Mouse (Mus musculus) heart, embryonic 12.5 days (tissue): ENCODE data around the gene AI597479. TPM values are rescaled to one million over a fixed set of nuclear protein-coding genes. Genes with fewer than 3 reads are reported as not detected.
A peak's percentile ranks its signal among the peaks of the same experiment; 100 is the strongest.

Experiments used
- ATAC-seq: fragments of 200-750 bp; cut with Nextera tagmentation; 2 replicates; pipeline ENCODE4 v1.8.0; 2017; ENCODE audit warnings: moderate TSS enrichment, moderate library complexity; ENCODE audit not compliant: insufficient number of reproducible peaks, low FRiP score
- H3K27ac ChIP-seq: fragments of 300-500 bp; sonication (generic); 2 replicates; pipeline ENCODE4 v1.5.1; 2016; ENCODE audit warnings: mild to moderate bottlenecking, moderate library complexity; ENCODE audit not compliant: poor library complexity, severe bottlenecking
- H3K27me3 ChIP-seq: fragments of 300-500 bp; sonication (generic); replicated peaks from 2 replicates; pipeline ENCODE4 v1.6.1; 2016; ENCODE audit warnings: mild to moderate bottlenecking, moderate library complexity
- H3K36me3 ChIP-seq: fragments of 300-500 bp; sonication (generic); 2 replicates; pipeline ENCODE4 v1.6.1; 2016; ENCODE audit warnings: mild to moderate bottlenecking, moderate library complexity
- H3K4me1 ChIP-seq: fragments of 300-500 bp; sonication (generic); replicated peaks from 2 replicates; pipeline ENCODE4 v1.6.1; 2016; ENCODE audit warnings: mild to moderate bottlenecking
- H3K4me2 ChIP-seq: fragments of 300-500 bp; sonication (generic); 2 replicates; pipeline ENCODE4 v1.6.1; 2016; ENCODE audit warnings: mild to moderate bottlenecking, moderate library complexity
- H3K4me3 ChIP-seq: fragments of 300-500 bp; sonication (generic); 2 replicates; pipeline ENCODE4 v1.5.1; 2016; ENCODE audit warnings: mild to moderate bottlenecking
- H3K9ac ChIP-seq: fragments of 300-500 bp; sonication (generic); 2 replicates; pipeline ENCODE4 v1.6.1; 2016; ENCODE audit warnings: mild to moderate bottlenecking, moderate library complexity
- H3K9me3 ChIP-seq: fragments of 300-500 bp; sonication (generic); replicated peaks from 2 replicates; pipeline ENCODE4 v1.6.1; 2016; ENCODE audit warnings: mild to moderate bottlenecking, moderate library complexity
- whole genome bisulfite sequencing: fragments of 180-500 bp; shearing (Covaris S2); methylation state at CpG from one replicate; pipeline ENCODE4 v1.1.7; 2016; 5-methylcytosine and 5-hydroxymethylcytosine counted together
- polyA plus RNA-seq: library from polyadenylated mRNA; unstranded; fragments of >200 nt; fragmentation: Nextera tagmentation; extraction: Ambion mirVana; gene quantifications from 2 replicates; pipeline ENCODE4 v1.2.1, GENCODE M21; 2016

AI597479 gene
- polyA plus RNA-seq, 1 experiment from 2014 or later: 25.7 TPM

DNA sequence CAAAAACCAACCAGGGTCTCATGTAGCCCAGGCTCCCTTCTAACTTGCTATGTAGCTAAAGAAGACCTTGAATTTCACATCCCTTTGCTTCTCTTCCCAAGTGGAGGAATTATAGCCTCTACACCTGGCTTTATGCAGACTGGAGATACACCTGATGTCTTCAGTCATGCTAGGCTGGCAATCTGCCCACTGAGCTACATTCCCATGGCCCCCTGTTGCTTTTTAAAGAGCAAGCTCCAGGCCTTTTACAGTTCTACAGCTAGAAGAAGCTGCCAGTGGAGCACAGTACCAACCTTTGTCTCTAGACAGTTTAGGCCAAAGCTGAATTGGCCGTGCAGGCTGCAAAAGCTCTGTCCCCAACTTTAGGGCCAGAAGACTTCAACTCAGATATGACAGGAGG, 8.1 kb upstream of the AI597479 start:
- WGBS: 88% methylated on average over 1 of the region's 1 CpGs
- peaks cover 6% of the 10 kb centered on the region; the same call in 1 of the 2 replicates for H3K36me3 ChIP-seq
- no peak for ATAC-seq
- no peaks in the 10 kb centered on the region for H3K27me3 ChIP-seq
- H3K9me3 ChIP-seq: no peaks in the 10 kb centered on the region
- H3K4me3 ChIP-seq: no peak overlapping the region
- peaks cover 17% of the 10 kb centered on the region for H3K4me1 ChIP-seq
- no peak overlapping the region for H3K4me2 ChIP-seq
- no peak overlapping the region for H3K27ac ChIP-seq
- no peak overlapping the region for H3K9ac ChIP-seq

DNA sequence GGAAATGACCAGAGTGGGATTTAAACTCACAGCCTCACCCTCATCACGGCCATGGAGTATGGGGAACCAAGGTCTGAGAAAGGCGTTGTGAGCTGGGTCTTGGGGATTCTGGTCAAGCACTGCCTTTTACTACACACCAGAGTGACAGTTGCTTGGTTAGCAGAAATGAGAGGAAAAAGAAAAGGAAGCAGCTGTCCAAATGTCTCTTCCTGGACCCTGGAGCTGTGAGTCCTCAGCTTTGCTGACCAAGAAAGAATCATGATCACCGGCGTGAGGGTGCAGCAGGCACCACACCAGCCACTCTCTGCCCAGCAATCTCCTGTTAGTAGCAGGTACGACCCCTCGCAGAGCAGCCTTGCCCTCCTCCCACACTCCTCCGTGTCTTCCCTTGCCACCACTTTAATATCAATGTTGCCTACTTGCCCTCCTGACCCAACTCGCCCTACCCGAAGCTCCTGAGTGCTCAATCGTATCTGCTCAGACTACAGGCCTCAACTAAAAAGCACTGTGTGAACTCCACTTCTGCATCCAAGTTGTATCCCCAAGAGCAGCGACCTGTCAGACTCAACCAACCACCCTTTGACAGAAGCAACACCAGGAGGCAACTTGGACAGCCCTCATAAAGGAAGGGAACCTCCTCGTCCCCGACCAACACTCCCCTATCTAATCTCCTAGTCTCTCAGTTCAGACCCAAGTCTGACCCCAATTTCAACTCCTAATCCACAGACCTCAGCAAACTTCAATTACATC, 7.0 kb upstream of the AI597479 start:
- Histone ChIP-seq H3K4me2 (peak overlapping the region; percentile 98), H3K9me3 (no peaks in the 10 kb centered on the region), H3K4me1 (peaks cover 17% of the 10 kb centered on the region), H3K27ac (no peak overlapping the region), H3K9ac (peak overlapping the region; percentile 99), H3K4me3 (peak overlapping the region; percentile 98), H3K27me3 (no peaks in the 10 kb centered on the region), H3K36me3 (peaks cover 8% of the 10 kb centered on the region; the same call in 1 of the 2 replicates)
- peak; percentile 1; the same call in 1 of the 2 replicates for ATAC-seq
- WGBS: 36% methylated on average over 13 of the region's 13 CpGs

DNA sequence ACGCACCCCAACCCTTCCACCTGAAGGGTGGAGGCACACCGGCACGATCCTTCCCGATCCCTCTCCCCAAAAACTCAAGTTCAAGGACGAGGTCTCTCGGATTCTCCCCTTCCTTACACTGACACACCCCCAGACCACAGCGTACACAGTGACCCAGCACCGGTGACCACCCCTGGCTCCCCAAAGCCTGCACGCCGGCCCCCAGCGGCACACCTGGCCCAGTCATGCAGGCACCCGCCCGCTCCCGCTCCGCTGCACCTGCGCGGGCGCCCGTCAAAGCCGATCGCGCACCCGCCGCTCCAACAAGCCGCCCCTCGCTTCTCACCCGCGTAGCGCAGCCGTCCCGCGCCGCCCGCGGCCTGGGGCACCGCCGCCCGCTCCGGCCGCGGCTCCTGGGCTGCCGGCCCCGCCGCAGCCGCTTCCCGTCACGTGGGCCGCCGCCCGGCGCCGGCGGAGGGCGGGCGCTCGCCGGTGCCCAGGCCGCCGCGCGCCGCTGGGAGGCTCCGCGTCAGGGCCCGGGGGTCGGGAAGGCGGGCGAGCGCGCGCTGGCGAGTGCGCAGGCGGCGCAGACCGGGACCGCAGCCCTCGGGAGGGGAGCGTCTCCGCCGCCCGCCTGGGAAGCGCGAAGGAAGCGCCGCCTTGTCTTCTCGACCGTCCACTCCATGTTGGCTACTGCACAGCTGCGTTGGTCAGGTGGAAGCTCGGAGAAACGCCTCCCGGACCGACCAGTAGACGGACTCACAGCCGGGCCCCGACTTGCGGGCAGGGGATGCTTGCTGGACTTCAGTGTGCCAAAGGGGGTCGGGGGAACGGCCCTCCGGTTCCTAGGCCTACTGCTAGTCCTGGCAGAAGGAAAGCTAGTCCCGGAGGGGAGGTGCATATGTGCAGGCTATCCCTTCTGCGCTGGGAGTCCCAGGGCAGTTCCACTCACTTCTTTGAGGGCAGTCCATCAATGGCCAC, 6.2 kb upstream of the AI597479 start:
- WGBS: 2% methylated on average over 98 of the region's 102 CpGs
- H3K36me3 ChIP-seq: peaks cover 8% of the 10 kb centered on the region; the same call in 1 of the 2 replicates
- ATAC-seq: peak; percentile 84

DNA sequence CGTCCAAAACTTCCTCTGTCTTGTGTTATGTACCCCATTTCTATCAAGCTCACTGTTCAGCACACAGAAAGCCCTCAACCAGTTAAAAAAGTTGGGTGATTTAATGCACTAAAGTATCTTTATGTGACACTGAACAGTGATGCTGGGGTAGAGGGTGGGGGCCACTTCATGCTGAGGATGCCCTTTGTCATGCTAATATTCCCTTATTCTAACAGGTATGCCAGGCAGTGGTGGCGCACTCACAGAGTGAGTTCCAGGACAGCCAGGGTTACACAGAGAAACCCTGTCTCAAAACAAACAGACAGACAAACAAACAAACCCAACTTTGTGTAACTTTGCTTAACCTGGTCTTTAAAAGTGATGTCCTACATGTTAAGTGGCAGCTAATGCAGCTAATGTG, 4.3 kb upstream of the AI597479 start:
- Histone ChIP-seq H3K27ac (no peak overlapping the region), H3K9ac (no peak overlapping the region), H3K9me3 (no peaks in the 10 kb centered on the region), H3K36me3 (peaks cover 8% of the 10 kb centered on the region; the same call in 1 of the 2 replicates), H3K4me1 (peaks cover 17% of the 10 kb centered on the region), H3K4me2 (no peak overlapping the region), H3K27me3 (no peaks in the 10 kb centered on the region), H3K4me3 (no peak overlapping the region)
- ATAC-seq: no peak
- 91% methylated on average over 2 of the region's 2 CpGs for WGBS

More for the DNA sequence above, 6.2 kb upstream of the AI597479 start:
- H3K9me3 ChIP-seq: no peaks in the 10 kb centered on the region
- H3K4me1 ChIP-seq: peaks cover 17% of the 10 kb centered on the region
- peak overlapping the region; percentile 75 for H3K27ac ChIP-seq
- H3K4me3 ChIP-seq: peak overlapping the region; percentile 98
- peak overlapping the region; percentile 98 for H3K4me2 ChIP-seq
- peak overlapping the region; percentile 99 for H3K9ac ChIP-seq
- H3K27me3 ChIP-seq: no peaks in the 10 kb centered on the region

DNA sequence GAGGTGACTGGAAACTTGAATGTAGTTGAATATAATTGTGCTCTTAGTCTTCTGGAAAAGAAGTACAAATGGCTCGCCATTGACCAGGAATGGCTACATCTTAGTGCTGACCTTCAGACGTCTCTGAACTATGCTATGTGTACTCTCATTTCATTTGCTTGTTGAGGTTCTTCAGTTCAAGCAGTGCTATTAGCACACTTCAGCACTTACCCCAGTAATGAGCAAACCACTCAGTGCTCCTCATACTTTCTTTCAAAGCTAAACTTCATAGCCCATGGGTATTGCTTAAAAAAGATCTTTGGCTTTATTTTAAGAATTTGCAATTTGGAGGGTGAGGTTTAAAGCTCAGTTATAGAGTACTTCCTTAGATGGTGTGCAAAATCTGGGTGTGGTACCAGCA, 10.2 kb downstream of the AI597479 start:
- no peak overlapping the region for H3K9ac ChIP-seq
- 86% methylated on average over 2 of the region's 2 CpGs for WGBS
- H3K36me3 ChIP-seq: peaks cover 55% of the 10 kb centered on the region
- no peak overlapping the region for H3K27ac ChIP-seq
- peaks cover 5% of the 10 kb centered on the region for H3K4me1 ChIP-seq
- no peak overlapping the region for H3K4me3 ChIP-seq
- no peak overlapping the region for H3K4me2 ChIP-seq
- ATAC-seq: no peak
- H3K9me3 ChIP-seq: no peaks in the 10 kb centered on the region
- no peaks in the 10 kb centered on the region for H3K27me3 ChIP-seq

DNA sequence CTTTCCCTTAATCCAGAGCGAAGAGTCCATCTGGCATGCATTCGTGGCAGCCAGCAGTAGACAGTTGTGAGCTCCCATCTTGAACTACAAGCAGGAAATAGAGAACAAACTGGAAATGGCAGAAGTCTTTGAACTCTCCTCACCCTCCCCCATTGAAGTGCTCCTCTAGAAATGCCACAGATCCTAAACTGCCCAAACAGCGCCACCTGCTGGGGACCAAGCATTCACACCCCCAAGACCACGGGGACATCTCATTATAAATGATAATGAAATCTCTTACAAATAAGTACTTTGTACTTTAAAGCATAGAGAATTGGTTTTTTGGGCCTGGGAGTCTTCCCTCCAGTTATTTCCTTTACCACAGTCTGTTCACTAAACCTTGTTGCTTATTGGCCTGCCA, 12.0 kb downstream of the AI597479 start:
- WGBS: 51% methylated on average over 4 of the region's 4 CpGs
- peaks cover 6% of the 10 kb centered on the region for H3K4me1 ChIP-seq
- no peak overlapping the region for H3K4me3 ChIP-seq
- H3K27ac ChIP-seq: no peak overlapping the region
- H3K27me3 ChIP-seq: no peaks in the 10 kb centered on the region
- peaks cover 63% of the 10 kb centered on the region for H3K36me3 ChIP-seq
- H3K9me3 ChIP-seq: no peaks in the 10 kb centered on the region
- no peak overlapping the region for H3K4me2 ChIP-seq
- H3K9ac ChIP-seq: no peak overlapping the region
- ATAC-seq: no peak

DNA sequence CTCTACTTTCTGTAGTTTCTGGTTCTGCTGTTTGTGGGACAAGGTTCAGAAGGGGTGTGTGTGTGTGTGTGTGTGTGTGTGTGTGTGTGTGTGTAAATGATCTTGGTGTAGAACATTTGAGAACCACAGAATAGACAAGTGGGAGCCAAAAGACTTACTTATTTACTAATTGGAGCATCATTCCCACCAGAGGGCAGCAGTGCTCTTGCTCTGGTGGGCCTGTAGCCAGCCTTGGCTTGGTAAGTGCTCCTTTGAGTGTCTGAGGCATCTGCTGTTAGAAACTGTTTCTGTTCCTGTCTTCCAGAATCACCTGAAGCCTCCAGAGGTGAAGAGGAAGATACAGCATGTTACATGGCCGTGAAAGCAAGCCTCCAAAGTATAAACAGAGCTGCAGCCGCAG, 14.4 kb downstream of the AI597479 start:
- H3K9me3 ChIP-seq: no peaks in the 10 kb centered on the region
- no peak for ATAC-seq
- H3K4me3 ChIP-seq: no peak overlapping the region
- no peak overlapping the region for H3K4me2 ChIP-seq
- 75% methylated on average over 2 of the region's 2 CpGs for WGBS
- H3K27ac ChIP-seq: no peak overlapping the region
- H3K9ac ChIP-seq: no peak overlapping the region
- no peaks in the 10 kb centered on the region for H3K27me3 ChIP-seq
- peaks cover 66% of the 10 kb centered on the region for H3K36me3 ChIP-seq
- H3K4me1 ChIP-seq: peaks cover 6% of the 10 kb centered on the region

DNA sequence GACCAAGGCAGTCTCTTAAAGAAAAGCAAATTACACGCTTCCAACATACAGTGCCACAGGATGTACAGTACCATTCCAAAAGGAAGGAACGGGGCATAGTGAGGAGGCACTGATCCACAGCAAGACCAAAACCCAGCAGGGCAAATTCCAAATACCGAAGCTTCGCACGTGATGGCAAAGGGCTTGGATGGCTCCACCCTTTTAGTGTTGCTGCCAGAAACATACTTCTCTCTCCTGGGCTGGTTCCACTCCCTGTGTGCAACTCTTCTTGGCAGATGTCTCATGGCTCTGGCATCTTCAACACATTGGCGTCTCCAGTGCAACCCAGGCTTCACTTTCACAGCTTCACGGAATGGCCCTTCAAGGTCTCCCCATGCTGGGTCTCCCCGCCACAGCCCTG, 18.9 kb downstream of the AI597479 start:
- H3K27ac ChIP-seq: no peak overlapping the region

DNA sequence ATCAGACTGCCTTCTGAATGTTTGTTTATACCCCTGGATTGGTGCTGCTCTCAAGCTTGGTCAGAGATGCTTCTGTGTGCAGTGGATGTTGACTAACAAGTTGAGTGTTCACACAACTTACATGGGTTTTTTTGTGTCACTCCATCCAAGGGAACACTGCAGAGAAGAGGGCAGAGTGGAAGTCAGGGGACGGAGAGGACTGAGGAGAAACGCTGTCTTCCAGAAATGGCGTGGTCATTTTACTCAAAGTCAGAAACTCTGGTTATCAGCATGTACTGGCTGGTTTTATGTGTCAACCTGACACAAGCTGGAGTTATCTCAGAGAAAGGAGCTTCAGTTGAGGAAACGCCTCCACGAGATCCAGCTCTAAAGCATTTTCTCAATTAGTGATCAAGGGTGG, 22.4 kb downstream of the AI597479 start:
- Histone ChIP-seq H3K36me3 (peaks cover 80% of the 10 kb centered on the region), H3K27me3 (no peaks in the 10 kb centered on the region), H3K4me3 (no peak overlapping the region), H3K9ac (no peak overlapping the region), H3K4me1 (peaks cover 10% of the 10 kb centered on the region), H3K27ac (no peak overlapping the region), H3K4me2 (no peak overlapping the region), H3K9me3 (no peaks in the 10 kb centered on the region)
- ATAC-seq: no peak
- 92% methylated on average over 5 of the region's 5 CpGs for WGBS

More for the DNA sequence above, 18.9 kb downstream of the AI597479 start:
- ATAC-seq: no peak
- H3K9ac ChIP-seq: no peak overlapping the region
- no peak overlapping the region for H3K4me3 ChIP-seq
- 90% methylated on average over 8 of the region's 8 CpGs for WGBS
- H3K27me3 ChIP-seq: no peaks in the 10 kb centered on the region
- H3K4me1 ChIP-seq: peaks cover 6% of the 10 kb centered on the region
- peaks cover 65% of the 10 kb centered on the region for H3K36me3 ChIP-seq
- no peaks in the 10 kb centered on the region for H3K9me3 ChIP-seq
- H3K4me2 ChIP-seq: no peak overlapping the region

DNA sequence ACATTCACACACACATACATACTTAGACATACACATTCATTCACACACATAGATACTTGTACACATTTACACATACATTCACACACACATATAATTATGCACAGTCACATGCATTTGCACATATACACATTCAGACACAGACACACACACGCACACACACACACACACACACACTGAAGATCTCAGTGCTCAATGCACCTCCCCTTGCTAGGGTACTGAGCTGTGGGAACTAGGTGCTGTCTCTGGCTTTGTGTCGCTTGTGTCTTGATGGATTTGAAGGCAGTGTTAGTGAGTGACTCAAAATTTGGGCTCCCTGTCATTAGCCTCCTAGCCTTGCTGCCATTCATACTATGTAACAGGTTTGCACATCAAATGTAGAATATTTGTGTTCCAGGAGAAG, 24.1 kb downstream of the AI597479 start:
- Histone ChIP-seq H3K36me3 (peaks cover 78% of the 10 kb centered on the region), H3K4me2 (no peak overlapping the region), H3K27me3 (no peaks in the 10 kb centered on the region), H3K27ac (no peak overlapping the region), H3K9ac (no peak overlapping the region), H3K4me3 (no peak overlapping the region), H3K9me3 (no peaks in the 10 kb centered on the region), H3K4me1 (peaks cover 10% of the 10 kb centered on the region)
- no peak for ATAC-seq
- 88% methylated on average over 2 of the region's 2 CpGs for WGBS

DNA sequence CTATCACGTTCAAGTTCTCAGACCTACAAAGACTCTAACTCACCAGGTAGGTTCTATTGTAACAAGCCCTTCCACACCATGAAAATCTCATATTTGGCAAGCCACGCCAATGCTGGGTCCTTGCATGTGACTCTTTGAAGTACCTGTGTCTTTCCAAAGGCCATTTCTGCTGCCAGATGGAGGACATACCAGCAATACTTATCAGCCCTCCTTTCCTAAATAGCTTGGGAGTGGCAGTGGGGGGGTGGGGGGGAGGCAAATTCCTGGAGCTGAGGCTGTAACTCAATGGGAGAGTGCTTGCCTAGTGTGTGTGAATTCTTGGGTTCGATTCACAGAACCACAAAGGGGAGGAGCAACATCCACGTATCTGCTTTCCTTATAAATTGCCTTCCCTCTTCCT, 26.2 kb downstream of the AI597479 start:
- Histone ChIP-seq H3K9ac (no peak overlapping the region), H3K36me3 (peaks cover 87% of the 10 kb centered on the region), H3K27ac (peak overlapping the region; percentile 49; the same call in 1 of the 2 replicates), H3K4me3 (no peak overlapping the region), H3K9me3 (no peaks in the 10 kb centered on the region), H3K4me2 (no peak overlapping the region), H3K27me3 (no peaks in the 10 kb centered on the region), H3K4me1 (peaks cover 26% of the 10 kb centered on the region)
- WGBS: 59% methylated on average over 4 of the region's 4 CpGs
- no peak for ATAC-seq
